Mouse (Mus musculus) retina, postnatal 1 day (tissue): ENCODE results near the gene Olfr1118.
"Not testable (repeated sequence)": the region's sequence is repeated elsewhere in the genome, so short reads cannot be mapped to it uniquely, and the experiment has no call there.

ENCODE experiments used
- DNase-seq: peaks from one replicate; pipeline ENCODE4 v3.0.0-alpha.2; 2012

The Olfr1118 gene

DNA sequence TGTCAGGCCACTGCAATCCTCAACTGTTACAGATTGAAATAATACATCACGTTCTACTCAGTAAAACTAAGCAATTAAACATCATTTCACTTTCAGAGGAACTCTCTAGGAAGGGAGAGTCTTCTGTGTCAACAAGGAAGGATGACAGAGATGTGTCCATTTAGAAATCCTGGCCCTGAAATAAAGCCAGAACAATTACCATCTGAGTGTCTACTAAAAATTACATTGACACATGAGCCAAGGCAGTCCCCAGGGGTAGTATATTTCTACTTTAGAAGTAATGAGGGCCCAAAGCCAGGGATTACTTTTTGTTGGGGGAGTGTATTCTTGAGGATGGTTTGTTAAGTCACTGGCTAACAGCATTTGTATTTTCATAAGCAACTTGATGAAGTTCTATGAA is at the start of gene Olfr1118:
Gene Olfr1118 (plus strand): TSS at position 301 of the 400 bp plus-strand sequence.
- DNase-seq = no peak

DNA sequence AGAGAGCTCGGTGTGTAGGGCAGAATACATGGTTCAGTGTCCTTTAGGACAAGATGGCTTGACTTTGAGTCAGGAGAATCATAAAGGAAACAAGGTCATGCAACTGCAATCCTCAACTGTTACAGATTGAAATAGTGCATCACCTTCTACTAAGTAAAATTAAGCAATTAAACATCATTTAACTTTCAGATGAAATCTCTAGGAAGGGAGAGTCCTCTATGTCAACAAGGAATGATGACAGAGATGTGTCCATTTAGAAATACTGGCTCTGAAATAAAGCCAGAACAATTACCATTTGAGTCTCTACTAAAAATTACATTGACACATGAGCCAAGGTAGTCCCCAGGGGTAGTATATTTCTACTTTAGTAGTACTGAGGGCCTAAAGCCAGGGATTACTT is 40.1 kb upstream of the Olfr1118 start, which contains the start of gene Olfr1116:
Gene Olfr1116 (plus strand): TSS at position 301 of the 400 bp plus-strand sequence.
- no peak for DNase-seq

- not testable (repeated sequence) for DNase-seq
These were observed 13.4 kb upstream of the Olfr1118 start for GRCm38 (mm10) chr2:87293977-87294376.

DNA sequence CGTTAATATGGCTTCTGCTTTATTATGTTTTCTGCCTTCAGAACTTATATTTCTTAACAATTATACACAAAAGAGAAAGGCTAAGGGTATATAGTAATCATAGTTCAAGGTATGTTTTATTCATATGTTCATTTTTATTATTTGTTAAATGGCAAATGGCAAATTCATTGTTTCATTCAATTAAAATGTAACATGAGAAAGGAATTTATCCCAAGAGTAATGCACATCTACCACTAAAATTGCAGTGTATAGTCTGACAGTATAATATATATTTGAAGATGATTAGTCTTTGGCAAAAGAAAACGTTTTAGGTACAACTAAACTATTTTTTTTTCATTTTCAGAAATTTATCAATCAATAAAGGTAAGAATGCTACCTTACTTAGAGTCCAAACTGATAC is 47.1 kb downstream of the Olfr1118 start, which contains the start of gene Olfr1120:
Gene Olfr1120 (plus strand): TSS at position 301 of the 400 bp plus-strand sequence.
- no peak for DNase-seq

- not testable (repeated sequence) for DNase-seq
These were observed 52.7 kb downstream of the Olfr1118 start for GRCm38 (mm10) chr2:87360121-87360520.
